Mouse (Mus musculus) lung, adult 2 months (tissue): ENCODE data around the gene Adprh.

ENCODE experiments used
- CTCF ChIP-seq: fragments of 200-500 bp; IDR thresholded peaks from 2 replicates; pipeline ENCODE4 v1.5.1; 2011; ENCODE audit warnings: mild to moderate bottlenecking, low read length, control low read depth; ENCODE audit not compliant: insufficient read depth
- POLR2A ChIP-seq: fragments of 200-500 bp; IDR thresholded peaks from 2 replicates; pipeline ENCODE4 v1.6.1; 2011; ENCODE audit warnings: low read depth, mild to moderate bottlenecking, control low read depth, low read length, borderline replicate concordance; ENCODE audit errors: extremely low read depth

DNA sequence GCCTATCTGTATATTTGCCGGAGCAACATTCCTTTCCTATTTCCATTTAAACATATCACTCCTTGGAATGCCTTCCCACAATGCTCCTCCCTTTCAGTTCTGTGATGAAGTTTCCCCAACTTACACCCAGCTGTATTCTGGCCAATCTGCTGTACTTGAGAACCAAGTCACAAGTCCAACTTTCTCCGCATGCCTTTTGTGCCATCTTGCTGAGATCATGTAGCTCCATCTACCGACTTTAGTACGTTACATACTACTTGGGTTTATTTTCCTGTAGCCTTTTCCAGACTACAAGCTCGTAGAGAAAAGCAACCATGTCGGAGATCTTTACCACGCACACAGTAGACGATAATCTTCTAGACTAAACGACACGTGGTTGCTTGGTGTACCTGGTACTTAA, 41.4 kb upstream of the Adprh start:
- TF ChIP-seq CTCF: no peak
- TF ChIP-seq POLR2A: no peak
